Mouse (Mus musculus): ENCODE data around the gene Cptp. TPM values are rescaled to one million over a fixed set of nuclear protein-coding genes. Genes with fewer than 3 reads are reported as not detected.

The Cptp gene
- polyA plus RNA-seq, 1 experiment from 2014 or later = 8.4 TPM

GRCm38 (mm10) chr4:155887674-155888073, 18.4 kb upstream of the Cptp start:
- Histone ChIP-seq H3K4me1 (replicated peaks) (peaks cover 24% of the 10 kb centered on the region), H3K27me3 (no peaks in the 10 kb centered on the region), H3K9me3 (replicated peaks) (no peaks in the 10 kb centered on the region), H3K9ac (no peak overlapping the region), H3K36me3 (peaks cover 65% of the 10 kb centered on the region), H3K4me2 (no peak overlapping the region), H3K4me3 (replicated peaks) (no peak overlapping the region), H3K27ac (no peak overlapping the region)
- 88% methylated on average over 10 of the region's 10 CpGs for WGBS (ENCODE audit: insufficient replicate concordance)
- no peak for ATAC-seq (ENCODE audit: low read depth)
- no peak for DNase-seq

DNA sequence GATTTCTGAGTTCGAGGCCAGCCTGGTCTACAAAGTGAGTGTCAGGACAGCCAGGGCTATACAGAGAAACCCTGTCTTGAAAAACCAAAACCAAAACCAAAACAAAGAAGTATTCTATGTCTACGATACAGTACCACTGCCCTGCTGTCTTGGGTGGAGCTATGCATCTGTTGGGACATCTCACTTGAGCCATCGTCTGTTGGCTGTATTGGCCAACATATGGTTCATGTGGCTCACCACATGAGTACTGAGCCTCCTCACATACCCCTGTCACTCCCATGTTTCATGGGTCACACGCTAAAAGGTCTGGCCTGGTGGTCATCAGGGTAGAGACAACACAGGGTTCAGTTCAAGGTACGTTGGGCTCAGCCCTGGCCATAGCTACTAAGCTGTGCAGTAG, 17.1 kb upstream of the Cptp start:
- no peak overlapping the region for H3K9ac ChIP-seq
- 69% methylated on average over 5 of the region's 5 CpGs for WGBS (ENCODE audit: insufficient replicate concordance)
- no peak overlapping the region for H3K4me3 ChIP-seq (replicated peaks)
- no peak overlapping the region for H3K4me2 ChIP-seq
- ATAC-seq (ENCODE audit: low read depth) = no peak
- H3K27me3 ChIP-seq = no peaks in the 10 kb centered on the region
- no peak for DNase-seq
- no peak overlapping the region for H3K27ac ChIP-seq
- peaks cover 66% of the 10 kb centered on the region for H3K36me3 ChIP-seq
- H3K9me3 ChIP-seq (replicated peaks) = no peaks in the 10 kb centered on the region
- peaks cover 21% of the 10 kb centered on the region for H3K4me1 ChIP-seq (replicated peaks)

DNA sequence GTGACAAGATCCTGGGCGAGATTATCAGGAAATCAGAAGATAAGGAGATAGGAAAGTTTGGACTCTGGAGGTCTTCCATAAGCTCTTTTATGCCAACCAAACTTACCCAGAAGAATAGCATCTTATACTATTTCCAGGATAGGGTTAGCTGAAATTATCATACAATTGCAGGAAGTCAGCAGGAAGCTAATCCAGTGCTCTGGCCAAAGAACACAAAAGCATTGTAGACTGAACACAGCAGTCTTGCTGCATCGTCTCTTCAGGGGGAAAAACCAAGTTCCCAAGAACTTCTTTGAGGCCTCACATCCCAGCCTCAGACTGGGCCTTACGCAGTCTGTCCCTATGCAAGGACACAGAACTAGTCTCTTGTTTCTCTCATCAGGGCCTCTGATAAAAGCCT, 14.3 kb upstream of the Cptp start:
- Histone ChIP-seq H3K9ac (no peak overlapping the region), H3K27ac (no peak overlapping the region), H3K36me3 (peaks cover 54% of the 10 kb centered on the region), H3K27me3 (no peaks in the 10 kb centered on the region), H3K9me3 (replicated peaks) (no peaks in the 10 kb centered on the region), H3K4me2 (no peak overlapping the region), H3K4me3 (replicated peaks) (no peak overlapping the region), H3K4me1 (replicated peaks) (no peaks in the 10 kb centered on the region)
- no peak for ATAC-seq (ENCODE audit: low read depth)
- WGBS (ENCODE audit: insufficient replicate concordance) = 67% methylated on average over 3 of the region's 3 CpGs
- no peak for DNase-seq

- Histone ChIP-seq H3K9ac (no peak overlapping the region), H3K4me2 (0 out of 2 replicates have a peak overlapping the region, but pooled peaks have one; percentile 97), H3K27me3 (no peaks in the 10 kb centered on the region), H3K4me3 (replicated peaks) (peak overlapping the region; percentile 14; the same call in 1 of the 2 replicates), H3K27ac (no peak overlapping the region), H3K4me1 (replicated peaks) (peaks cover 44% of the 10 kb centered on the region), H3K36me3 (peaks cover 59% of the 10 kb centered on the region), H3K9me3 (replicated peaks) (no peaks in the 10 kb centered on the region)
- DNase-seq (no peak), ATAC-seq (ENCODE audit: low read depth) (no peak)
- 74% methylated on average over 7 of the region's 7 CpGs for WGBS (ENCODE audit: insufficient replicate concordance)
Observed at GRCm38 (mm10) chr4:155871404-155871803, 2.2 kb upstream of the Cptp start.

DNA sequence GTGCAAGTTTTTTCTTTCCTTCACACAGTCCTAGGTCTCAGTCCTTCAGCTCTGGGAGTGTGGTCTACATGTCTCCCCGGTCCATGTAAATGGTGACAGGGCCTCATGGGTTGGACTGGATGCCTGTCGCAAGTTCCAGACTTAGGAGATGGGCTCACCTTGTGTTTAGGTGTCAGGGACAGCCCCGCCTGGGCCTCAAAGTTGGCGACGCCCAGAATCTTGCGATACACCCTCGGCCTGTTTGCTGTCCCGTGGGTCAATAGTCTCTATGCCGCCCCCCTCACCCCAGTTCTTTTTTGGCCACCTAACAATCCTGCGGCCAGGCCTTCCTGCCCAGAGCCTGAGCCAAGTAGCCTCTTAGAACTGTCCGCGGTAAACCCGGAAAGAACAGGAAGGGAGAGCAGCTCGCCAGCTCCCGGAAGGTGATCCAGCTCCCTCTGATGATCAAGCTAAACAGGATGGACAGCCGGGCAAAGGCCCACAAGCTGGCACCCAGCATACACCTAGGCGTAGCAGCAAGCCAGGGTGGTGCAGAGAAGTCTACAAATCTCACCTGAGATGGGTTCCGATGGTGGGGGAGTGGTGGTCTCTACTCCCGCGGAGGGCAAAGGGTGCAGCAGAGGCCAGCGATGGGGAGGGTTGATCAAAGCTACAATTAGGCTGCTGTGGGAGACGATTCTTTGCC, 484 bp downstream of the Cptp start:
- Histone ChIP-seq H3K4me2 (peak overlapping the region; percentile 97), H3K9ac (peak overlapping the region; percentile 83), H3K36me3 (peaks cover 49% of the 10 kb centered on the region), H3K4me3 (replicated peaks) (peak overlapping the region; percentile 84), H3K9me3 (replicated peaks) (no peaks in the 10 kb centered on the region), H3K4me1 (replicated peaks) (peaks cover 44% of the 10 kb centered on the region), H3K27me3 (no peaks in the 10 kb centered on the region), H3K27ac (peak overlapping the region; percentile 47)
- 6% methylated on average over 22 of the region's 22 CpGs for whole genome bisulfite sequencing (ENCODE audit: insufficient replicate concordance)
- DNase-seq (no peak), ATAC-seq (ENCODE audit: low read depth) (peak; percentile 32)

DNA sequence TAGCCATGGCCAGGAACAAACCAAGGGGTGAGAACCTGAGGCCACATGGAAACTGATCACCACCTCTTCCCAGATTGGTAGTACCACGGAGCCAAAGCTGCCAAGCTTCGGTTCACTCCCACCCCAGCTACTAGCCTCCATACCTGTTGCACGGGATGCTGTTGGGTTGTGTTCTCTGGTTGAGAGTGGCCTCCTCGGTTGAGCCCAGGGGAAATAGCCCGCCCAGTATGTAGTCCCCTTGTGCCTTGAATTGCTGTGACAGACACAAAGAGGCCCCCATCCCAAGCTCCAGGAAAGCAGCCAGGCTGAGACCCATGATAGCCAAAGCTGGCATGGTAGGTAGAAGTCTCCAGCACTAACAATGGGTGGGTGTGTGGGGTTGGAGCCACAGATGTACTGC, 6.2 kb downstream of the Cptp start, which contains the start of gene Tas1r3:
Gene Tas1r3, minus strand, starts transcription at position 362 of the 400 bp plus-strand sequence.
- H3K9ac ChIP-seq = no peak within 1 kb of the TSS
- no peak for DNase-seq
- H3K4me3 ChIP-seq (replicated peaks) = no peak within 1 kb of the TSS
- no peak within 1 kb of the TSS for H3K4me2 ChIP-seq
- no peaks in the 10 kb centered on the region for H3K9me3 ChIP-seq (replicated peaks)
- peaks cover 8% of the 10 kb centered on the region for H3K4me1 ChIP-seq (replicated peaks)
- 72% methylated on average over 5 of the region's 5 CpGs for WGBS (ENCODE audit: insufficient replicate concordance)
- no peak for ATAC-seq (ENCODE audit: low read depth)
- H3K36me3 ChIP-seq = peaks cover 46% of the 10 kb centered on the region
- no peaks in the 10 kb centered on the region for H3K27me3 ChIP-seq
- no peak within 1 kb of the TSS for H3K27ac ChIP-seq

DNA sequence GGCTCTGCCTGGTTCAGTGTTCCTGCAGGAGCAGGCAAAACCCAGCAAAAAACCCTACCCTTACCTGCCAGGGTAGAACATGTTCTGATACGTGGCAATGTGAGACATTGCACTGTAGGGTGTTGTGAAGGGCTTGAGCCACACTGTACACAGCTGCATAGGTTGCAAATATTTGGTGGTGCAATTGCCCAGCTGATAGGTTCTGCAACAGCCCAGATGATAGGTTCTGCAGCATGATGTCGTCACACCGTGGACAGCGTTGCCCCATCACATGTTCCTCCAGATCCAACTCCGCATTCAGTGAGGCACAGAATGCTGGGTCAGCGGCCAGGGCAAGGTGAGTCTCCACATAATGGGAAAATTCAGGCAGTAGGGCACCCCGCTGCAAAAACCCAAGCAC, 7.5 kb downstream of the Cptp start:
- Histone ChIP-seq H3K4me1 (replicated peaks) (peaks cover 7% of the 10 kb centered on the region), H3K4me2 (no peak overlapping the region), H3K4me3 (replicated peaks) (no peak overlapping the region), H3K9me3 (replicated peaks) (no peaks in the 10 kb centered on the region), H3K27me3 (no peaks in the 10 kb centered on the region), H3K9ac (no peak overlapping the region), H3K27ac (no peak overlapping the region), H3K36me3 (peaks cover 56% of the 10 kb centered on the region)
- no peak for DNase-seq
- WGBS (ENCODE audit: insufficient replicate concordance) = 79% methylated on average over 7 of the region's 7 CpGs
- ATAC-seq (ENCODE audit: low read depth) = no peak

DNA sequence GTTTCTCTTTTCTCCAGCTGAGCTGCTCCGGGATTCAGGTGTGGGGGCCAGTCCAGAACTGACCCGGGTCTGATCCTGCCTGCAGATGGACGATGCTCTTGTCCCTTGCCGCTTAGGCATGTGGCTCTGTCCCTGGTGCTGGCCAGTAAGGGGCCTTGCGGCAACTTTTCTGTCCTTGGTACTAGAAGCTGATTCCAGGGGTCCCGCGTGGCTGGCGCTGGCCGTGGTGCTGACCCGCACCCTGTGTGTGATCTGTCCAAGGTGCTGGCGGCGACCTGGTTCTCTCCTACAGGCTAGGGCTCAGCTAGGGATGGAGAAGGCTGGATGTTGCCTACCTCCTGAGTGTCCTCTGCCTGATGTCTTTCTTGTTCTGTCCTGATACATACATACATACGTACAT, 9.9 kb downstream of the Cptp start:
- Histone ChIP-seq H3K4me1 (replicated peaks) (peaks cover 24% of the 10 kb centered on the region), H3K27ac (no peak overlapping the region), H3K4me2 (no peak overlapping the region), H3K36me3 (peaks cover 62% of the 10 kb centered on the region), H3K9ac (no peak overlapping the region), H3K9me3 (replicated peaks) (no peaks in the 10 kb centered on the region), H3K4me3 (replicated peaks) (no peak overlapping the region), H3K27me3 (no peaks in the 10 kb centered on the region)
- DNase-seq (peak; percentile 60), ATAC-seq (ENCODE audit: low read depth) (no peak)
- WGBS (ENCODE audit: insufficient replicate concordance) = 37% methylated on average over 13 of the region's 13 CpGs

- no peak overlapping the region for H3K4me3 ChIP-seq (replicated peaks)
- no peaks in the 10 kb centered on the region for H3K27me3 ChIP-seq
- no peak overlapping the region for H3K9ac ChIP-seq
- H3K4me1 ChIP-seq (replicated peaks) = peaks cover 24% of the 10 kb centered on the region
- no peak for DNase-seq
- 30% methylated on average over 3 of the region's 3 CpGs for WGBS (ENCODE audit: insufficient replicate concordance)
- H3K36me3 ChIP-seq = peaks cover 80% of the 10 kb centered on the region
- peak; percentile 57 for ATAC-seq (ENCODE audit: low read depth)
- no peaks in the 10 kb centered on the region for H3K9me3 ChIP-seq (replicated peaks)
- no peak overlapping the region; the same call in 1 of the 2 replicates for H3K27ac ChIP-seq
- H3K4me2 ChIP-seq = peak overlapping the region; percentile 23
Observed at GRCm38 (mm10) chr4:155856881-155857280, 12.4 kb downstream of the Cptp start.

DNA sequence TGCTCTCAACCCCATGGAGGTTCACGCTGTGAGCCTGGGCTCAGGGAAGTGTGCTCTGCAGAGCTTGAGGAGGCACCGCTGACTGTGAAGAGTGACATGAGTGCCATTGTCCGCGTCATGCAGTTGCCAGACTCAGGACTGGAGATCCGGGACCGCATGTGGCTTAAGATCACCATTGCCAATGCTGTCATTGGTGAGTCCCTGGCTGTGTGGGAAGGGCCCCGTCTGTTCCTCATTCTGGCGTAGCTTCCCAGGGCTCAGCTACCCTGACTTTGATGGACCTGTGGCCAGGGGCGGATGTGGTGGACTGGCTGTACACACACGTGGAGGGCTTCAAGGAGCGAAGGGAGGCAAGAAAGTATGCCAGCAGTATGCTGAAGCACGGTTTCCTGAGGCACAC, 13.2 kb downstream of the Cptp start:
- Histone ChIP-seq H3K27ac (no peak overlapping the region), H3K36me3 (peaks cover 79% of the 10 kb centered on the region), H3K27me3 (no peaks in the 10 kb centered on the region), H3K9ac (no peak overlapping the region), H3K4me3 (replicated peaks) (no peak overlapping the region), H3K4me1 (replicated peaks) (peaks cover 28% of the 10 kb centered on the region), H3K9me3 (replicated peaks) (no peaks in the 10 kb centered on the region), H3K4me2 (no peak overlapping the region)
- 83% methylated on average over 12 of the region's 12 CpGs for WGBS (ENCODE audit: insufficient replicate concordance)
- no peak for ATAC-seq (ENCODE audit: low read depth)
- no peak for DNase-seq

- no peak for DNase-seq
- Histone ChIP-seq H3K4me1 (replicated peaks) (peaks cover 39% of the 10 kb centered on the region), H3K9me3 (replicated peaks) (no peaks in the 10 kb centered on the region), H3K4me2 (no peak overlapping the region), H3K27me3 (no peaks in the 10 kb centered on the region), H3K27ac (no peak overlapping the region), H3K36me3 (peaks cover 71% of the 10 kb centered on the region), H3K9ac (no peak overlapping the region), H3K4me3 (replicated peaks) (no peak overlapping the region)
- no peak for ATAC-seq (ENCODE audit: low read depth)
- 91% methylated on average over 12 of the region's 12 CpGs for WGBS (ENCODE audit: insufficient replicate concordance)
Observed at GRCm38 (mm10) chr4:155854991-155855390, 14.2 kb downstream of the Cptp start.

DNA sequence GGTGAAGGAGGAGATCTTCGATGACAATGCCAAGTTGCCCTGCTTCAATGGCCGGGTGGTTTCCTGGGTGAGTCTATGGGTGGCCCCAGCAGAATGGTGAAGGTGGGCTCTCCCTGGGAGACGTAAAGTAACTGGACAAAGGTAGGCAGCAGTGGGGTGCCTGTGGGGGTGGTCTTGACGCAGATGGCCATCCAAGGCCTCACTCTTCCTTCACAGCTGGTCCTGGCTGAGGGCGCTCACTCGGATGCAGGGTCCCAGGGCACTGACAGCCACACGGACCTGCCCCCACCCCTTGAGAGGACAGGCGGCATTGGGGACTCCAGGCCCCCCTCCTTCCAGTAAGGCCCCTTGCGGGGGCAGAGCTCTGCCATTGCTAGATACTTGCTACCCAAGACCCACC, 15.8 kb downstream of the Cptp start:
- no peak overlapping the region for H3K27ac ChIP-seq
- WGBS (ENCODE audit: insufficient replicate concordance) = 88% methylated on average over 9 of the region's 9 CpGs
- no peaks in the 10 kb centered on the region for H3K9me3 ChIP-seq (replicated peaks)
- H3K4me1 ChIP-seq (replicated peaks) = peaks cover 55% of the 10 kb centered on the region
- H3K9ac ChIP-seq = no peak overlapping the region
- DNase-seq = no peak
- no peak overlapping the region for H3K4me3 ChIP-seq (replicated peaks)
- ATAC-seq (ENCODE audit: low read depth) = no peak
- H3K4me2 ChIP-seq = no peak overlapping the region
- H3K36me3 ChIP-seq = peaks cover 59% of the 10 kb centered on the region
- no peaks in the 10 kb centered on the region for H3K27me3 ChIP-seq
